Mouse (Mus musculus) CH12.LX (cell line): ENCODE data around the gene Sec31a. TPM values are rescaled to one million over a fixed set of nuclear protein-coding genes. Genes with fewer than 3 reads are reported as not detected.

Source experiments
- DNase-seq: peaks from one replicate; pipeline ENCODE4 v3.0.0-alpha.2; 2013; ENCODE audit errors: extremely low read depth
- H3K27ac ChIP-seq: 2 replicates; pipeline ENCODE4 v1.5.1; 2012; ENCODE audit warnings: low read depth, mild to moderate bottlenecking, control low read depth, moderate library complexity; ENCODE audit not compliant: insufficient read depth
- H3K27me3 ChIP-seq: replicated peaks from 2 replicates; pipeline ENCODE3; 2012; ENCODE audit warnings: inconsistent platforms
- H3K36me3 ChIP-seq, 2 experiments: replicated peaks in 1 of 2; 2 replicates each; pipeline versions ENCODE3 to v1.6.1; 2012; ENCODE audit warnings: inconsistent platforms in 1 of 2, low read length in 1 of 2, mild to moderate bottlenecking in 1 of 2, mixed read lengths in 1 of 2, moderate library complexity in 1 of 2; ENCODE audit not compliant: control insufficient read depth in 1 of 2, insufficient read depth in 1 of 2
- H3K4me1 ChIP-seq, 2 experiments: 2 replicates each; pipeline ENCODE4 v1.6.1; 2012; ENCODE audit warnings: inconsistent platforms in 1 of 2, moderate library complexity in 1 of 2; ENCODE audit not compliant: insufficient read depth in 2 of 2, control insufficient read depth in 1 of 2
- H3K4me2 ChIP-seq: 2 replicates; pipeline ENCODE4 v1.6.1; 2012; ENCODE audit warnings: low read depth, mild to moderate bottlenecking, control low read depth; ENCODE audit not compliant: poor library complexity, insufficient read depth, severe bottlenecking
- H3K4me3 ChIP-seq, 3 experiments: fragments of 150-350 bp in 1 of 3; sonication (generic) in 1 of 3; replicated peaks in 1 of 3; 2 replicates each; pipeline versions ENCODE3 to v1.5.1; 2011 to 2012; ENCODE audit warnings: low read depth in 2 of 3, low read length in 2 of 3, mild to moderate bottlenecking in 2 of 3, moderate library complexity in 2 of 3, control low read depth in 1 of 3, improper control_type of control experiment in 1 of 3, inconsistent platforms in 1 of 3, mixed read lengths in 1 of 3; ENCODE audit not compliant: poor library complexity in 1 of 3
- H3K79me2 ChIP-seq: replicated peaks from 2 replicates; pipeline ENCODE4 v1.6.1; 2012; ENCODE audit warnings: mild to moderate bottlenecking, moderate library complexity; ENCODE audit not compliant: control insufficient read depth, poor library complexity, insufficient read depth, severe bottlenecking; ENCODE audit errors: extremely low read depth
- H3K9ac ChIP-seq: 2 replicates; pipeline ENCODE4 v1.6.1; 2012; ENCODE audit warnings: low read depth, mild to moderate bottlenecking, control low read depth, moderate library complexity; ENCODE audit not compliant: insufficient read depth
- H3K9me3 ChIP-seq: replicated peaks from 2 replicates; pipeline ENCODE3; 2012; ENCODE audit warnings: low read length, inconsistent platforms, mixed read lengths
- BHLHE40 ChIP-seq: IDR thresholded peaks from 2 replicates; pipeline ENCODE4 v1.6.1; 2011; ENCODE audit warnings: mild to moderate bottlenecking, low read depth, low read length, improper control_type of control experiment
- CHD1 ChIP-seq: IDR thresholded peaks from 2 replicates; pipeline ENCODE4 v1.6.1; 2012; ENCODE audit warnings: low read depth, low read length, improper control_type of control experiment, inconsistent platforms
- CHD2 ChIP-seq: IDR thresholded peaks from 2 replicates; pipeline ENCODE4 v1.6.1; 2011; ENCODE audit warnings: low read length, improper control_type of control experiment
- CTCF ChIP-seq, 2 experiments: IDR thresholded peaks in 1 of 2; conservative IDR thresholded peaks in 1 of 2; 2 replicates each; pipeline ENCODE4 v1.5.1; 2011 to 2012; ENCODE audit warnings: low read depth in 2 of 2, low read length in 2 of 2, improper control_type of control experiment in 1 of 2, inconsistent platforms in 1 of 2, mild to moderate bottlenecking in 1 of 2, moderate library complexity in 1 of 2
- JUND ChIP-seq: conservative IDR thresholded peaks from 2 replicates; pipeline ENCODE4 v1.6.1; 2011; ENCODE audit warnings: low read depth, low read length, improper control_type of control experiment
- MAX ChIP-seq: IDR thresholded peaks from 2 replicates; pipeline ENCODE4 v1.6.1; 2011; ENCODE audit warnings: low read length, improper control_type of control experiment
- MAZ ChIP-seq: IDR thresholded peaks from 2 replicates; pipeline ENCODE4 v1.6.1; 2012; ENCODE audit warnings: low read depth, mild to moderate bottlenecking, inconsistent platforms, low read length, improper control_type of control experiment, moderate library complexity
- MEF2A ChIP-seq: IDR thresholded peaks from 2 replicates; pipeline ENCODE4 v1.6.1; 2014; ENCODE audit warnings: low read depth, mild to moderate bottlenecking, inconsistent platforms, low read length, improper control_type of control experiment, borderline replicate concordance
- MXI1 ChIP-seq: IDR thresholded peaks from 2 replicates; pipeline ENCODE4 v1.6.1; 2011; ENCODE audit warnings: mild to moderate bottlenecking, low read depth, low read length, improper control_type of control experiment
- NELFE ChIP-seq: IDR thresholded peaks from 2 replicates; pipeline ENCODE4 v1.6.1; 2011; ENCODE audit warnings: low read depth, low read length, improper control_type of control experiment
- PAX5 ChIP-seq: IDR thresholded peaks from 2 replicates; pipeline ENCODE4 v1.6.1; 2012; ENCODE audit warnings: low read length, inconsistent platforms, mixed read lengths
- POLR2AphosphoS2 ChIP-seq: IDR thresholded peaks from 2 replicates; pipeline ENCODE4 v1.6.1; 2011; ENCODE audit warnings: low read depth, low read length, improper control_type of control experiment
- RCOR1 ChIP-seq: conservative IDR thresholded peaks from 2 replicates; pipeline ENCODE4 v1.6.1; 2012; ENCODE audit warnings: low read depth, mild to moderate bottlenecking, inconsistent platforms, low read length, improper control_type of control experiment
- SMC3 ChIP-seq: IDR thresholded peaks from 2 replicates; pipeline ENCODE4 v1.6.1; 2011; ENCODE audit warnings: low read depth, low read length, improper control_type of control experiment
- TBP ChIP-seq: conservative IDR thresholded peaks from 2 replicates; pipeline ENCODE4 v1.6.1; 2011; ENCODE audit warnings: low read depth, low read length, improper control_type of control experiment
- TCF12 ChIP-seq: IDR thresholded peaks from 2 replicates; pipeline ENCODE4 v1.6.1; 2014; ENCODE audit warnings: low read depth, mild to moderate bottlenecking, inconsistent platforms, low read length, improper control_type of control experiment
- UBTF ChIP-seq: IDR thresholded peaks from 2 replicates; pipeline ENCODE4 v1.6.1; 2012; ENCODE audit warnings: low read depth, mild to moderate bottlenecking, inconsistent platforms, low read length, improper control_type of control experiment, moderate library complexity
- USF2 ChIP-seq: conservative IDR thresholded peaks from 2 replicates; pipeline ENCODE4 v1.6.1; 2011; ENCODE audit warnings: low read depth, low read length, improper control_type of control experiment
- ZC3H11A ChIP-seq: IDR thresholded peaks from 2 replicates; pipeline ENCODE4 v1.6.1; 2012; ENCODE audit warnings: low read depth, mild to moderate bottlenecking, inconsistent platforms, low read length, improper control_type of control experiment
- ZKSCAN1 ChIP-seq: IDR thresholded peaks from 2 replicates; pipeline ENCODE4 v1.6.1; 2012; ENCODE audit warnings: low read depth, inconsistent platforms, low read length, improper control_type of control experiment, borderline replicate concordance
- ZMIZ1 ChIP-seq: IDR thresholded peaks from 2 replicates; pipeline ENCODE4 v1.6.1; 2012; ENCODE audit warnings: low read depth, mild to moderate bottlenecking, inconsistent platforms, low read length, improper control_type of control experiment
- dilution Hi-C: fragments of 300-500 bp; cut with MboI; formaldehyde crosslinking; loops from 2 replicates; pipeline ENCODE4 v1.14.3; 2020; ENCODE audit warnings: low sequenced_read_pairs; ENCODE audit not compliant: extremely low pct_unique_long_range_greater_than_20kb, extremely low pct_ligation_motif_present
- in situ Hi-C: fragments of 300-500 bp; cut with MboI; formaldehyde crosslinking; loops from 3 replicates; pipeline ENCODE4 v1.14.3; 2019; ENCODE audit warnings: low sequenced_read_pairs, low pct_ligation_motif_present, low pct_unique_long_range_greater_than_20kb, mixed read lengths
- polyA plus RNA-seq: library from polyadenylated mRNA; unstranded; fragments of >175 nt; gene quantifications from 2 replicates; pipeline ENCODE4 v1.2.1, GENCODE M21; 2012; ENCODE audit warnings: low read depth; ENCODE audit not compliant: insufficient read length
- total RNA-seq, 2 experiments: library from RNA; depleted of rRNA; stranded (reverse); fragments of 300-350 nt in 1 of 2; fragments of >200 nt in 1 of 2; gene quantifications; 2 replicates each; pipeline ENCODE4 v1.2.3; 2012 to 2014

The Sec31a gene
- total and polyA plus RNA-seq, 3 experiments: 48.5 to 161 (median 52.2) TPM

DNA sequence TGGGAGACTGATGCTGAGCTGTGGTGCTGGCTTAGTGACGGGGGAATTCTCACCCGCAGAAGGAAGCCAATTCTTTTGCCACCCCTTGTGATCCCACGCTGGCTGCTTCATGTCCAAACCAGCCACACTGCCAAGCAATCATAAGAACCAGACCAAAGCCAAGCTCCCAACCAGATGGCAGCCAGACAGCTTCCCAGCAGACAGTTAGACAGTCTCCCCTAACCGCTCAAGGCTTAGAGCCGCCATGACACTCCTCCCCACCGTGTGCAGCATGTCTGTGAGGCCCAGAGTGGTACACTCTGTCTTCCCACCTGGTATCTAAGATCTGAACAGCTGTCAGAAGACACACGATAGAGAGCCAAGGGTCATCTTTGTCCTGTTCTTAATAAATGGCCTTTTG lies 98.2 kb downstream of the Sec31a start:
- peaks cover 6 to 14% of the 10 kb centered on the region in 2 experiments; a peak in 2 of 4 replicates for H3K4me1 ChIP-seq
- H3K4me3 ChIP-seq: no peak overlapping the region
- DNase-seq: no peak
- dilution Hi-C loops: no loop called here
- H3K4me2 ChIP-seq: no peak overlapping the region
- no peak overlapping the region for H3K27ac ChIP-seq
- H3K9me3 ChIP-seq: peaks cover 4% of the 10 kb centered on the region
- in situ Hi-C loops: loop anchor here (25.0 kb wide), 2 partner anchors 231 to 381 kb away; no protein-coding TSS in a partner anchor
- H3K79me2 ChIP-seq: no peaks in the 10 kb centered on the region
- no peak overlapping the region for H3K9ac ChIP-seq
- TF ChIP-seq CHD1: no peak
- no peak for TF ChIP-seq MAZ
- TF ChIP-seq RCOR1: no peak
- TF ChIP-seq POLR2AphosphoS2: no peak
- TF ChIP-seq JUND: no peak
- TF ChIP-seq MAX: no peak
- TF ChIP-seq CHD2: no peak
- no peak for TF ChIP-seq NELFE
- TF ChIP-seq ZMIZ1: no peak
- no peak for TF ChIP-seq CTCF (conservative IDR thresholded peaks at IDR 0.05 in 1 of 2, IDR thresholded peaks at IDR 0.05 in 1 of 2; ENCODE audit: low read depth in 2 of 2, low read length in 2 of 2)
- no peak for TF ChIP-seq BHLHE40
- TF ChIP-seq USF2: no peak
- no peak for TF ChIP-seq TCF12
- TF ChIP-seq ZC3H11A: no peak
- no peaks in the 10 kb centered on the region for H3K36me3 ChIP-seq
- H3K27me3 ChIP-seq: no peaks in the 10 kb centered on the region

GRCm38 (mm10) chr5:100317010-100317409 lies 99.0 kb downstream of the Sec31a start:
- Histone ChIP-seq H3K4me3 (no peak overlapping the region), H3K27me3 (no peaks in the 10 kb centered on the region)
- TF ChIP-seq POLR2AphosphoS2 (no peak), MEF2A (no peak), UBTF (no peak), SMC3 (no peak), RCOR1 (no peak), MXI1 (no peak), MAZ (no peak), CHD1 (no peak), PAX5 (no peak), ZC3H11A (no peak), TBP (no peak), ZKSCAN1 (no peak)
- TF ChIP-seq, all 38 proteins: peak for 0
- Histone ChIP-seq H3K27ac (no peak overlapping the region), H3K9me3 (peaks cover 4% of the 10 kb centered on the region), H3K4me2 (no peak overlapping the region), H3K79me2 (no peaks in the 10 kb centered on the region), H3K36me3 (no peaks in the 10 kb centered on the region), H3K9ac (no peak overlapping the region), H3K4me1 (peaks cover 6 to 15% of the 10 kb centered on the region in 2 experiments; a peak in 2 of 4 replicates)
- DNase-seq: no peak
- dilution Hi-C loops: no loop called here
- in situ Hi-C loops: loop anchor here (25.0 kb wide), 2 partner anchors 230 to 380 kb away; no protein-coding TSS in a partner anchor
